Mouse (Mus musculus): ENCODE results near the gene Gnb4. TPM values are rescaled to one million over a fixed set of nuclear protein-coding genes. Genes with fewer than 3 reads are reported as not detected.

Gnb4 gene
- polyA plus RNA-seq, 1 experiment from 2014 or later: 47.0 TPM

DNA sequence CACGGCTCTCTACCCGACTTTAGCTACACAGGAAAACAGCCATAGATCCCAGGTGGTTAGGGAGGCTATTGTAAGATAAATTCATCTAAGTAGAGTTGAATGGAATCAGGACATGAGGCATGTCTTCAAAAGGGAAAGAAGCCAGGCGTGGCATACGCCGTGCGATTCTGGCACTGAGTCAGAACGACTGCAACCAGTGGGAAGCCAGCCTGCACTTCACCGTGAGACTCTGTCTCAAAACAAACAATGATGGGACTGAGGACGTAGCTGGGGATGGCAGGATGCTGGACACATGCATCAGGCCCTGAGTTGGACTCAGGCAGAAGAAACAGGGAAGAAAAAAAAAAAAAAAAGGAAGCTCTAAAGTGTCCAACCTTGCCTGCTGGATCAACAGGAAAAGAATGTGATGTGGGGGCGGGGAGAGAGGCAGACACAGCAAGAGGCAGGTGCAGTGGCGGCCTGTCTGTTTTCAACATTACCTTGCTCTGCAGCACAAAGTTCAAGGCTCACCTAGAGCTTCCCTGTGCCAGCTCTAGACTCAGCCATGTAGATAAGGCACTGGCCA, 4.7 kb downstream of the Gnb4 start:
- no peaks in the 10 kb centered on the region for H3K36me3 ChIP-seq
- ATAC-seq (ENCODE audit: low FRiP score, low read depth): no peak
- H3K27ac ChIP-seq (replicated peaks): no peak overlapping the region
- no peak overlapping the region for H3K4me3 ChIP-seq
- no peak overlapping the region for H3K9ac ChIP-seq (replicated peaks)
- H3K4me2 ChIP-seq (replicated peaks): no peak overlapping the region
- H3K9me3 ChIP-seq: no peaks in the 10 kb centered on the region
- no peaks in the 10 kb centered on the region for H3K4me1 ChIP-seq
- WGBS: 83% methylated on average over 11 of the region's 11 CpGs
- H3K27me3 ChIP-seq: peaks cover 4% of the 10 kb centered on the region; the same call in 1 of the 2 replicates

DNA sequence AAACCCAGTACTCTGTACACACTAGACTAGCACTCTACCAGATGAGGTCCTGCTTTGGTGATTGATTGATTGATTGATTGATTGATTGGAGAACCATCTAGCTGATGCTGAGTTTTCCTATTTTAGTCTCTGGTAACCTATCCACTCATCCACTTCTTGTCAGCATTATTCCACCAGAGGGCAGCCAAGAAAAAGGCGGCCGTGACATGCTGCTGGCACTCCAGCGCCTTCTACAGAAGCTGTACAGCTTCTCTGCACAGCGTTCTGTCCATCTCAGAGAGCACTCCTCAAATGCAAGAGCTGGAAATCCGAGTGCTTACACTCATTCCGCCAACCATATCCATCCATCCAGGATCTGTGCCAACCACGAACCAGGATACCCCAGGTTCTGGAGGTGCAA, 5.8 kb downstream of the Gnb4 start:
- no peak overlapping the region for H3K9ac ChIP-seq (replicated peaks)
- H3K36me3 ChIP-seq: no peaks in the 10 kb centered on the region
- peak; percentile 50; the same call in 1 of the 2 replicates for ATAC-seq (ENCODE audit: low FRiP score, low read depth)
- no peaks in the 10 kb centered on the region for H3K9me3 ChIP-seq
- H3K4me3 ChIP-seq: no peak overlapping the region
- no peaks in the 10 kb centered on the region for H3K4me1 ChIP-seq
- H3K27ac ChIP-seq (replicated peaks): no peak overlapping the region
- 42% methylated on average over 7 of the region's 7 CpGs for WGBS
- peaks cover 4% of the 10 kb centered on the region; the same call in 1 of the 2 replicates for H3K27me3 ChIP-seq
- no peak overlapping the region for H3K4me2 ChIP-seq (replicated peaks)

DNA sequence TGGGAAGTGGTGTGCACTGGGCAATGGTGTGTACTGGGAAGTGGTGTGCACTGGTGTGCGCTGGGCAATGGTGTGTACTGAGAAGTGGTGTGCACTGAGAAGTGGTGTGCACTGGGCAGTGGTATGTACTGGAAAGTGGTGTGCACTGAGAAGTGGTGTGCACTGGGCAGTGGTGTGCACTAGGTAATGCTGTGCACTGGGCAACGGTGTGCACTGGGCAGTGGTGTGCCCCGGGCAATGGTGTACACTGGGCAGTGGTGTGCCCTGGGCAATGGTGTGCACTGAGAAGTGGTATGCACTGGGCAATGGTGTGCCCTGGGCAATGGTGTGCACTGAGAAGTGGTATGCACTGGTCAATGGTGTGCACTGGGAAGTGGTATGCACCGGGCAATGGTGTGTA, 7.2 kb downstream of the Gnb4 start:
- Histone ChIP-seq H3K9ac (replicated peaks) (no peak overlapping the region), H3K4me2 (replicated peaks) (no peak overlapping the region), H3K27ac (replicated peaks) (no peak overlapping the region), H3K4me3 (no peak overlapping the region), H3K9me3 (no peaks in the 10 kb centered on the region), H3K27me3 (no peaks in the 10 kb centered on the region), H3K36me3 (no peaks in the 10 kb centered on the region), H3K4me1 (no peaks in the 10 kb centered on the region)
- ATAC-seq (ENCODE audit: low FRiP score, low read depth): peak; percentile 47; the same call in 1 of the 2 replicates
- WGBS: 97% methylated on average over 4 of the region's 4 CpGs

DNA sequence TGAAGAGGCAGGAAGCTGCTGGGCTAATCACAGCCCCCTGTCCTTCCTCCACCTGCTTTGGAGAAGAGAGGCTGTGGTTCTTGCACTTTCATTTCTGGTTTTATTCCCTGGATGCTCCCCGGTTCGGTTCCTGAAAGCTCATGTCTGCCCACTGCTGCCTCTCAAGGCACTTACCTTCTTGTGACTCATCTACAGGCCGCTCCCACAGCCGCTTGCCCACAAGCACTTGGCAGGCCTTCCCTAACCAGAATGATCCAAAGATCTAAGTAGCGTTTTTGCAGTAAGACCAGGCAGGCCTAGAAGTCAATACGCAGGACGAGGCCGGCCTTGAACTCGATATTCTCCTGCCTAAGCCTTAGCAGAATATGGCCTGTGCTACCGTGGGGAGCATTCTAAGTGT, 15.3 kb downstream of the Gnb4 start:
- Histone ChIP-seq H3K9me3 (no peaks in the 10 kb centered on the region), H3K4me2 (replicated peaks) (no peak overlapping the region), H3K4me1 (no peaks in the 10 kb centered on the region), H3K9ac (replicated peaks) (no peak overlapping the region), H3K27ac (replicated peaks) (no peak overlapping the region), H3K36me3 (no peaks in the 10 kb centered on the region), H3K4me3 (no peak overlapping the region), H3K27me3 (no peaks in the 10 kb centered on the region)
- ATAC-seq (ENCODE audit: low FRiP score, low read depth): no peak
- 96% methylated on average over 10 of the region's 10 CpGs for WGBS

DNA sequence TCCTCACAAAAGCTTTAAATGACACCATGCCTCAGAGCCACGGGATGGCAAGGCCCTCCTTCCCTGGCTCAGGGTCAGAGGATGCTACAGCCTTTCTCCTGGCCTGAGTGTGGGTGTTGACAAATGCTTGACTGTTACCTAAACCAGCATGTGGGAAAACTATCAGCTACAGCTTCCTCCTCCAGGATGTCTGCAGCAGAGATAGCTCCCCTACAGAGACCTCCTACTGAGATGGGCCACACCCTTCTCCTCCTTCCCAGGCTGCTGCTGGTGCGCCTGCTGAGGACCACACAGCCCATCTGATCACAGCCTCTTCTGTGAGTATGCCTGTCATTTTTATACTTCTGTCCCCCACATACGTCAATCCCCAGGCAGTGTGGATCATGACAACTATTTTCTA, 17.1 kb downstream of the Gnb4 start:
- Histone ChIP-seq H3K4me1 (no peaks in the 10 kb centered on the region), H3K4me2 (replicated peaks) (no peak overlapping the region), H3K27ac (replicated peaks) (no peak overlapping the region)

DNA sequence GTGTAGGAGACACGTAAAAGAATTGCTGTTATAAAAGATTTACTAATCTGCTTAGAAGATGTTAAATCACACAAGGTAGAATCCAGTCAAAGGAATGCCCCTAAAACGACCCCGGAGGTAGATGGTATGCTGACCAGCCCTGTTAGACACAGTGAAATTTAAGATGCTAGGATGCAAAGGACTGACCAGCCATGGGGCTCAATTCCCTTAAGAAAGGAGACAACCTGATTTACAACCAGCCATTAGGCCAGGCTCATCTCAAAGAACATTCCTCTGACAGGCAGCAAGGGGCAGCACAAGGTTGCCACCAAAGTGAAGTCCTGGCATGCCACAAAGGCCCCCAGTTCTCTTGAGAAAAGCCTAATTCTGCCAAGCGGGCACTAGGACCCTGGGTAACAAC, 21.3 kb downstream of the Gnb4 start:
- Histone ChIP-seq H3K4me1 (no peaks in the 10 kb centered on the region), H3K9me3 (no peaks in the 10 kb centered on the region), H3K4me3 (no peak overlapping the region), H3K4me2 (replicated peaks) (no peak overlapping the region), H3K27ac (replicated peaks) (no peak overlapping the region), H3K36me3 (0 out of 2 replicates have a peak, but pooled peaks cover 4% of the 10 kb centered on the region), H3K9ac (replicated peaks) (no peak overlapping the region), H3K27me3 (no peaks in the 10 kb centered on the region)
- no peak for ATAC-seq (ENCODE audit: low FRiP score, low read depth)
- WGBS: 92% methylated on average over 4 of the region's 4 CpGs

More for the DNA sequence above, 17.1 kb downstream of the Gnb4 start:
- Histone ChIP-seq H3K27me3 (no peaks in the 10 kb centered on the region), H3K9ac (replicated peaks) (no peak overlapping the region), H3K9me3 (no peaks in the 10 kb centered on the region), H3K4me3 (no peak overlapping the region), H3K36me3 (0 out of 2 replicates have a peak, but pooled peaks cover 3% of the 10 kb centered on the region)
- 70% methylated on average over 3 of the region's 3 CpGs for WGBS
- ATAC-seq (ENCODE audit: low FRiP score, low read depth): no peak

DNA sequence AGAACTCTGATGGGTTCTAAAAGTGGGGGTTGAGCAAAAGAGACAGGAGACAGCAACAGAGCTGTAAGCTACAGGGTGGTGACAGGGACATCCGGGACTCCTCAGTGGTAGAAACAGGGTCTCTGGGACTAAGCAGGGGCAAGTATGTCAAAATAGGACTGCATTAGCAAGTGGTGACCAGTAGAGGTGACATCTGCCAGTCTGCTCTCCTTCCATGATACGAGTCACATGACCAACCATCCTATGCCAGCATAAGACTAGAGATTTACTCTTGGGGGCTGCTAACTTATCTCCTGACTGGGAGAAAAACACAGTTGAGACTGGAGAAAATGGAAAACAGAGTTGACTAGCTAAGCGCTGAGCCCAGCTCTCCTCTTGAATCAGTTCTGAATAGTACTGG, 30.1 kb downstream of the Gnb4 start:
- no peak for ATAC-seq (ENCODE audit: low FRiP score, low read depth)
- Histone ChIP-seq H3K36me3 (peaks cover 34% of the 10 kb centered on the region), H3K27me3 (no peaks in the 10 kb centered on the region), H3K27ac (replicated peaks) (no peak overlapping the region), H3K4me3 (no peak overlapping the region), H3K9me3 (no peaks in the 10 kb centered on the region), H3K4me1 (no peaks in the 10 kb centered on the region), H3K9ac (replicated peaks) (no peak overlapping the region), H3K4me2 (replicated peaks) (no peak overlapping the region)
- 96% methylated on average over 3 of the region's 3 CpGs for WGBS

DNA sequence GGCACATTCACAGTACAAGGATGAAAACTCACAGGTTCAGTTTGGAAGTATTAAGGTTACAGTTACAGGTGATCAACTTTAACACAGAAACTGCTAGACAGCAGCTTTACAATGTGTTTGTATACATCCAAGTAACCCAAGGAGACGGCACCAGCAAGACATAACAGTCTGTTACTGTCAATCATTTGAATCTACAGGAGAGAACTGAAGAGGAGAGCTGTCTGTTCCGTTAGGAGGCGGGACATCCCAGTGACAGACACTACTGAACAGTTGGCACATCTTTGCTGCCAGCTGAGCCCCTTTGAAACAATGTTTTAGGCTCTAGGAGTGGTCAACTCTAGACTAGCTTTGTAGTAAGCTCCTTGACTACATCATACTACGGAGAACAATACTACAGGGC, 32.9 kb downstream of the Gnb4 start:
- no peak overlapping the region for H3K9ac ChIP-seq (replicated peaks)
- no peak overlapping the region for H3K4me3 ChIP-seq
- H3K27me3 ChIP-seq: no peaks in the 10 kb centered on the region
- no peak for ATAC-seq (ENCODE audit: low FRiP score, low read depth)
- H3K4me2 ChIP-seq (replicated peaks): no peak overlapping the region
- H3K9me3 ChIP-seq: no peaks in the 10 kb centered on the region
- H3K4me1 ChIP-seq: no peaks in the 10 kb centered on the region
- 92% methylated on average over 4 of the region's 4 CpGs for WGBS
- peaks cover 25% of the 10 kb centered on the region for H3K36me3 ChIP-seq
- no peak overlapping the region for H3K27ac ChIP-seq (replicated peaks)

DNA sequence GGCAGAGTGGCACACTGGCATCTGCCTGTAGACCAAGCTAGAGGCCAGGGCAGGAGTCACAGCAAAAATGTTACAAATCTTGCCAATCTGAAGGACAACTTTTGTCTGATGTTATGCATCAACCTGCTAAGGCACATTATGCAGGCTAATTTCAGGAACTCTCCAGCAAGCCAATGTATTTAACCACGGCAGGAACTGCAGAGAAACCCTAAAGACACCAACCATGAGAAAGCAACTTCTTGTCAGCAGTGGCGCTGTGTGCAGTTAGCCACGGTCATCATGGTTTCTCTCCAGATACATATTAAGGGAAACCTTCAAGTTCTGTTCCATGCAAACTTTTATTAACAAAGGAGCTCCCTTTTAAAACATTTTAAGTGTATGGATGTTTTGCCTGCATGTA, 34.5 kb downstream of the Gnb4 start:
- H3K4me1 ChIP-seq: no peaks in the 10 kb centered on the region
- H3K9me3 ChIP-seq: no peaks in the 10 kb centered on the region
- H3K36me3 ChIP-seq: peaks cover 24% of the 10 kb centered on the region
- no peak overlapping the region for H3K4me3 ChIP-seq
- no peak overlapping the region for H3K9ac ChIP-seq (replicated peaks)
- no peak for ATAC-seq (ENCODE audit: low FRiP score, low read depth)
- H3K4me2 ChIP-seq (replicated peaks): no peak overlapping the region
- H3K27me3 ChIP-seq: no peaks in the 10 kb centered on the region
- H3K27ac ChIP-seq (replicated peaks): no peak overlapping the region
- 89% methylated on average over 3 of the region's 3 CpGs for whole genome bisulfite sequencing

DNA sequence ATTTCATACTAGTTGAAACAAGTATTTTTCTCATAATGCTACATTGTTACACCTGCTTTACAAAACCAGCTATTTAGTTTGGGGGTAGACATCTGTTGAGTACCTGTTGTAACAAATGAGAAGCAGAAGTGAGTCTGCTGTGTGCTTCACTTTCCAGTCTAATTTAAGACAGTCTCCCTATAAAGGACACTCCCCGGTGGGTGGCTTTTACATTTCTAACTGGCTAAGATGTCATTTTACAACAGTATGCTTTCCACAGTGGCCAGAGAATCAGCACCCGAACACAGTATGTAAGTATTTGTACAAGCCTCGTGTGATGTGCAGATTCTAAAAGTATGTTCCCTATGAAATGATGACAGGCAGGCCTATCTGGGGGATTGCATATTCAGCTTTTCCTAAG, 35.6 kb downstream of the Gnb4 start:
- H3K9me3 ChIP-seq: no peaks in the 10 kb centered on the region
- 88% methylated on average over 3 of the region's 3 CpGs for WGBS
- no peak overlapping the region for H3K9ac ChIP-seq (replicated peaks)
- ATAC-seq (ENCODE audit: low FRiP score, low read depth): no peak
- H3K27ac ChIP-seq (replicated peaks): no peak overlapping the region
- no peaks in the 10 kb centered on the region for H3K27me3 ChIP-seq
- H3K4me3 ChIP-seq: no peak overlapping the region
- H3K4me2 ChIP-seq (replicated peaks): no peak overlapping the region
- no peaks in the 10 kb centered on the region for H3K4me1 ChIP-seq
- peaks cover 27% of the 10 kb centered on the region for H3K36me3 ChIP-seq

DNA sequence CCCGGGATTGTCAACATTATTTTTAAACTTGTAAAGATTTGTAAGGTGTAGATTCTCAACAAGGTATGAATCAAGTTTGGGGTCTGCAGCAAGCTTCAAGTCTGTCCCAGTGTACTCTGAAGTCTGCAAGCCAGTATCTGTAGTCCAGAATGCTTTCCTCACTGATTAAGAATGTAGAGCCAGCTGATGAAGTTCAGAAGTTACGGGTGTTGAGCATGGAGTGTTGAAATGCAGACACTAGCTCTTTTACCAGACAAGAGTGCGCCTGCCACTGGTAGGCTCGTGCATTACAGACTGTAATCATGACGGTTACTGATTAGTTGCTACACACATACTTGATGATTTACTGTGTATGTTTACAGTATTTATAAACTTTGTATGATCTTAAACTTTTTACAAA, 37.6 kb downstream of the Gnb4 start:
- 90% methylated on average over 5 of the region's 5 CpGs for WGBS
- Histone ChIP-seq H3K27me3 (no peaks in the 10 kb centered on the region), H3K4me2 (replicated peaks) (no peak overlapping the region), H3K9me3 (no peaks in the 10 kb centered on the region), H3K27ac (replicated peaks) (no peak overlapping the region), H3K36me3 (peaks cover 44% of the 10 kb centered on the region), H3K9ac (replicated peaks) (no peak overlapping the region), H3K4me1 (no peaks in the 10 kb centered on the region), H3K4me3 (no peak overlapping the region)
- ATAC-seq (ENCODE audit: low FRiP score, low read depth): no peak

DNA sequence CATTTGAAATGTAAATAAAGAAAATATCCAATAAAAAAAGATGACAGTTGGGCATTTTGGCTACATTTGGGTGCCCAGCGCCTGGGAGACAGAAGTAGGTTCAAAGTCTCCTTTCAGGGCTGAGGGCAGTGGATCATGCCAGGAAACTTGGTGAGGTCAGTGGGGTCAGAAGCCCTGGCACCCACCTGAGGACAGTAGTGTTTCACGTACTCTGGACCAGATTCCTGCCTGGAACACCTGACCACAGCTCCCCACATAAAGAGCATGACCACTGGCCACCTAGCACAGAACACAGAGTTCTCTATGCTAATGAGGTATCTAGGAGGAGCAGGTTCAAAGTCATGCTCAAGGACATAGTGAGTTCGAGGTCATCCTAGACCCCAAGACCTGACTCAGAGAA, 41.2 kb downstream of the Gnb4 start:
- no peak overlapping the region for H3K4me3 ChIP-seq
- H3K27me3 ChIP-seq: no peaks in the 10 kb centered on the region
- H3K4me2 ChIP-seq (replicated peaks): no peak overlapping the region
- no peak overlapping the region for H3K27ac ChIP-seq (replicated peaks)
- H3K36me3 ChIP-seq: peaks cover 37% of the 10 kb centered on the region
- H3K4me1 ChIP-seq: no peaks in the 10 kb centered on the region
- H3K9me3 ChIP-seq: no peaks in the 10 kb centered on the region
- no peak overlapping the region for H3K9ac ChIP-seq (replicated peaks)
- ATAC-seq (ENCODE audit: low FRiP score, low read depth): no peak
- 93% methylated on average over 3 of the region's 3 CpGs for WGBS

DNA sequence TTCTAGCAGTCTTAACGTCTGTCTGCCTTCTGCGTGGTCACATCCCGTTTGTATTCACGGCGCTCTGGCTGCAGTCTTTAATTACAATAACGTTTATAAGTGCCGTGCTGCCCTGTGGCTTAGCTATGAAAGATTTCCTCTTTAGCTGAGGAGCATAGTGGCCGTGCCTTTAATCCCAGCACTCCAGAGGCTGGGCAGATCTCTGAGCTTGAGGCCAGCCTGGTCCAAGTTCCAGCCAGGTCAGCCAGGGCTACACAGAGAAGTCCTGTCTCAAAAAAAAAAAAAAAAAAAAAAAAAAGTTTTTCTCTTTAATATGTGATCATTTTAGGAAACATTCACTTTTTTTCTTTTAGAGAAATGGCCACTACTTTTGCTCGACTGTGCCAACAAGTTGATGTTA, 42.5 kb downstream of the Gnb4 start:
- ATAC-seq (ENCODE audit: low FRiP score, low read depth): no peak
- WGBS: 42% methylated on average over 9 of the region's 9 CpGs

More for the DNA sequence above, 42.5 kb downstream of the Gnb4 start:
- Histone ChIP-seq H3K9me3 (no peaks in the 10 kb centered on the region), H3K36me3 (peaks cover 48% of the 10 kb centered on the region), H3K4me3 (no peak overlapping the region), H3K4me2 (replicated peaks) (no peak overlapping the region), H3K9ac (replicated peaks) (no peak overlapping the region), H3K27ac (replicated peaks) (no peak overlapping the region), H3K4me1 (no peaks in the 10 kb centered on the region), H3K27me3 (no peaks in the 10 kb centered on the region)
